Mouse (Mus musculus) adrenal gland, postnatal 4 days (tissue): ENCODE results near the gene Zic2. TPM values are rescaled to one million over a fixed set of nuclear protein-coding genes. Genes with fewer than 3 reads are reported as not detected.
"Not testable (repeated sequence)": the region's sequence is repeated elsewhere in the genome, so short reads cannot be mapped to it uniquely, and the experiment has no call there.

Experiments used
- DNase-seq, 2 experiments: peaks; one replicate each; pipeline ENCODE4 v3.0.0; 2021 to 2022; ENCODE audit warnings: low spot score in 2 of 2, mixed read lengths in 2 of 2
- total RNA-seq, 2 experiments: library from RNA; stranded (reverse); gene quantifications; 2 replicates each; pipeline ENCODE4 v1.2.3; 2021

Zic2 gene
- total RNA-seq, 2 experiments from 2014 or later, result 0.22 to 1.4 TPM

DNA sequence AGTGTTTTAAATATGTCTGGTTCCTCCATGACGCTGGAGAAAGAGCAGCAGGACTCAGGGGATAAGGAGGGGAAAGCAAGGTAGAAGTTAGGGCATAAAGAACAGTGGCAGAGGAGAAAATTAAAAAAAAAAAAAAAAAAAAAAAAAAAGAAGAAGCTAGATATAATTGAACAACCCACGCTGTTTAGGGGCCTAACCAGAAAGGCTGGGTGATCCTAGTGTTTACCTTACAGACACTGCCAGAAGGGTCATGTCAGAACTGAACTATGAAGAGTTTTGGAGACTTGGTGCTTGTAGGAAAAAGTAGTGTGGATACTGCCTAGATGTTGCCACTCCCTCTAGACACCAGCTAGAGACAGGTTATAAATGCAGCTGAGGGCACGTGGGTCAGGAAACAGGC is 13.7 kb upstream of the Zic2 start:
- no peak for DNase-seq

DNA sequence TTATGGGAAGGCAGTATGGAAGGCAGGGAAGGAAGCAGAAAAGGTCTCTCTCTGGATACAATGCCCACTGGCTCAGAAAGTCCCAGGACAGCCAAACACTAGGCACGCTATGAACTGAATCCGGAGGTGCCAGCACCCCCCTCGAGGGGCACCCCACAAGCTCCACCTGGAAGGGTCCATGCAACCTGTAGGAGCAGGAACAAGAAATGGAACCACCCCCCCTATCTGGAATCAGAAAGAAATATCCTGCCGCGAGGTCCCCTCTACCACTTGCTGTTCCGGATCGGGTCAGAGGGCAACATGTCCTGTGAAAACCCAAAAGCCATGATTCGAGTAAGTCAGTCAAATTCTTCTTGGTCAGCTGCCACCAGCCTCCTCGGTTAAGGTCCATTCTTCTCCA is 13.3 kb upstream of the Zic2 start:
- DNase-seq, result no peak

DNA sequence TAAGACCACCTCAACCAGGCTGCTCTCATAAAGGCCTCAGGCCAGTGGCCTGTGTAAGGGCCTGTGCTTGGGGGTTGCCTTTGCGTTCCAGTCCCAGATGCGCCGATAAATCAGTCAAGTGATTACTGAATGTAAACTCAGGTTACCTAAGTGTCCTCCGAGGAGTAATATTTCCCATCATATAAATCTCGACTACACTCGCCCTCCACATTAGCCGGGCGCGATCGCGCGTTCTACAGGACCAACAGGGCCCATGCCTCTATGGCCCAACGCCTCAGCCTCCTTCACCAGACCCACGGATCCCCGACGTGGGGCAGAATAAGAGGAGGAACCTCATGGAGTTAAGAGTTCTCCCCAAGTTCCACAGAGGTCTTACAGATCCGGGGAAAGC is 12.6 kb upstream of the Zic2 start:
- no peak for DNase-seq

- no peak for DNase-seq
These were observed 12.0 kb upstream of the Zic2 start for GRCm38 (mm10) chr14:122463080-122463691.

DNA sequence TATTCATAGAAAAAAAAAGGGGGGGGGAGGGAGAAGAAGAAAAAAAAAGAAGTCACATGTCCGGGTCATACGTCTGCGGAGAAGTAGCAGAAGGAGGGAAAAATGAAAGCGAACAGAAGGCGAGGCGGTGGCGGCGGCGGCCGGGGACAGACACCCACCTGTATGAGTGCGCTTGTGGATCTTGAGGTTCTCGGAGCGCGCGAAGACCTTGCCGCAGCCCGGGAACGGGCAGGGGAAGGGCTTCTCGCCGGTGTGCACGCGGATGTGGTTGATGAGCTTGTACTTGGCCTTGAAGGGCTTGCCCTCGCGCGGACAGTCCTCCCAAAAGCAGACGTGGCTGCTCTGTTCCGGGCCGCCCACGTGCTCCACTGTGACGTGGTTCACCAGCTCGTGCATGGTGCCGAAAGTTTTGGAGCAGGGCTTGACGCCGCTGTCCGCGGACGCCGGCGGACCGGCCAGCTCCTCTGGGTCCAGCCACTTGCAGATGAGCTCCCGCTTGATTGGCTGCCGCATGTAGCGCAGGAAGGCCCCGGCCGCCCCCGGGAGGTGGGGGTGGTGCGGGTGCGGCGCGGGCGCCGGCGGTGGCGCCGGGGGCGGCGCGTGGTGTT is 11.4 kb upstream of the Zic2 start:
- DNase-seq, result not testable (repeated sequence)

GRCm38 (mm10) chr14:122464351-122464762 is 10.9 kb upstream of the Zic2 start:
- DNase-seq, result no peak

DNA sequence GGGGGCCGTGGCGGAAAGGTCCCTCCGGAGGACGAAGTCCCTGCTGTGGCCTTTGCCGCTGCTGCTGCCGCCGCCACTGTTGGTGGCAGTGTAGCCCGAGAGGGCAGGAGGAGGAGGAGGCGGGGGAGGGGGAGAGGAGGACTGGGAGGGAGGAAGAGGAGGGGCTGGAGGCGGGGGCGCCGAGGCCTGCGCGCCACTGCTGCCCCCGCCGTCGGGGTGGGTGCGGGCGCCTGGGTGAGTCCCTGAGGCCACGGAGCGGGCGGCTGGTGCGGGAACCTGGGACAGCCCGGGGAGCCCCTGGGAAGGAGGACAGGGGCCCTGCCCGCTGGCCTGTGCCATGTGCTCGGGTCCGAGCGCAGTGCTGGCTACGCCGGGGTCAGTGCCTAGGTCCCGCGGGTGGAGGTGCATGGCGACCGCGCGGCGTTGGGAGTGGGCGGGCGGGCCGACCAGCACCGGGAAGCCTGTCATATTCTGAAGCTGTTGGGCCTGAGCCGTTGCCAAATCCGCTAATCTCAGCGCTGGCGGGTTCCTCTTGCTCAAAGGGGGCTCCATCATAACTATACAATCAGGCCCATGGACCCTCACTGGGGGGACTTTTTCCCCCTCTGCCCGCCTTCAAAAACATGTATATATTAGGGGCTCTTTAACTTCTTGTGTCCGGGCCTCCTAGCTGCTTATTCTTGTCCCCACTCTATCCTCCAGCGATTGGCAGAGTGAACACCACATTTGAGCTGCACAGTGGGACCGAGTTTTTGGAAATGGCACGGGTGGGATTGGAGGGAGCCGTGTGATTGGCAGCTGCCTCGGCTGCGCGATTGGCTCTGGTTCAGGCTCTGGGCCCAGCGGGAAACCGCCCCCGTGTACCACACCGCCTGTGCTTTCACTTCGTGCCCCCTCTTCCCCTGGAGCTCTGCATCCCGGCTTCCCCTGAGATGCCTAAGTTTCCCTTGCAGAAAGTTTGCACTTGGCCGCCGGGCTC is 10.2 kb upstream of the Zic2 start, which contains the start of gene Zic5:
TSS of gene Zic5 (minus strand) at position 915 of the 979 bp plus-strand sequence.
- no peak for DNase-seq

DNA sequence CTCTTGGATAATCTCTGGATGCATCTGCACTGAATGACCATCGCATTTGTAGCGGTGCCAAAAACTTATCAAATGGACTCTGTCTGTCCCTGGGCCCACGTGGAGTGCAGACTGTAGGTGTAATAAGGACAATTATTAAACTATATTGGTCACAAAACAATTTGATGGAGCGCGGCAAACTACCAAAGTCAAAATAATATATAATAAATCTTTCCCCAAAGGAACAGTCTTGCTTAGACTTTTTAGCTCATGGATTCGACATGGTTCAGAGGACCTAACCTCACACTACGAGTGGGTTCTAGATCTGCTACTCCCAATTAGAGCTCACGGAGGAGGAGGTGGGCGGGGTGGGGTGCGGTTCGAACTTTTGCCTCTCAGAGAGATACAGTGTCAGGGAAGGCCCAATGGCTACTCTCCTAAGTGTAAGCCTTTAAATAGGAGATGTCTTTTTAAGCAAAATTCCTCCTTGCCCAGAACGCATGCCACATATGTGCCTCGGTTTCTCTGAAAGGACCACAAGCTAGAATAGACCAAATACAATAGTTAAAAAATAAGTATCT is 9.2 kb upstream of the Zic2 start:
- no peak for DNase-seq

- DNase-seq, result no peak
These were observed 8.4 kb upstream of the Zic2 start for GRCm38 (mm10) chr14:122466756-122467362.

DNA sequence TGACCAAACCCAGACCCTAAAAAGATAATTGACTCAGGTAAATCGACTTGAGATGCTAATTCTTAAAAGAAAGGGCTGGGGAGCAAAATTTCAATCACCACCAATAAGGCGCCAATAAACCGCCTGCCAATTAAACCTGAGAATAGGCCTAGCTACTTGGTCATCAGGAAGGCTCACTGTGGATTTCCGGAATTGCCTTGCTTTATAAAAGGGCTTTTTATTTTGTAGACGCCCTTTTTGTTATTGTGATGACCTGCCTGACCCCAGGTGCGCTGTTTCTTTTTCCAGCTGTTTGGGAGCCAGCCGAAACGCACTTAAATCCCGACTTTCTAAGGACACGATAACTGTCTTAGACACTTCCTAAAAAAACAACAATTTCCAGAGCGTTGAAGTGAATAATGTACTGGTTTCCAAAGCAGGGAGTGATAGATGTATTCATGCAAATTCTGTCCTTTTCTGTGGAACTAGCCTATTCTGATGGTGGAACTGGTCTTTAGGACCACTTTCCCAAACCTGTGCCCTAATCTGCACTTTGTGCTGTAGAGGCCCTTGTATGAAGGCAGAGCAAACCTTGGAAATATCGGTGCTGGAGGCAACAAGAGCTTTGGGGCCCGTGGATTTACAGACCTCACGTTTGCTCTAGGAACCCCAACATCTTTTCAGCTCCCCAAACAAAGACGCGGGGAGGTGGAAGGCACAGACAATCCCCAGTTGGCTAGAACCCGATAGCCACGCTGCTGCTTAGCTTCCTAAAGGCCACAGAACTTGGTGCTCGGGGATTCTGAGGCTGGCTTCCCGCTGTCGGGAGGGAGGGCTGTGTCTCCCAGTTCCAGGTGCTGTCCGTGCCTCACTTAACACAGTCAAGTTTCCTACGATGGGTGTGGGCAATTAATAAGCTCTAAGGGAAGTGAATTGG is 7.1 kb upstream of the Zic2 start:
- DNase-seq, result no peak

- no peak for DNase-seq
These were observed 6.1 kb upstream of the Zic2 start for GRCm38 (mm10) chr14:122468971-122469755.

DNA sequence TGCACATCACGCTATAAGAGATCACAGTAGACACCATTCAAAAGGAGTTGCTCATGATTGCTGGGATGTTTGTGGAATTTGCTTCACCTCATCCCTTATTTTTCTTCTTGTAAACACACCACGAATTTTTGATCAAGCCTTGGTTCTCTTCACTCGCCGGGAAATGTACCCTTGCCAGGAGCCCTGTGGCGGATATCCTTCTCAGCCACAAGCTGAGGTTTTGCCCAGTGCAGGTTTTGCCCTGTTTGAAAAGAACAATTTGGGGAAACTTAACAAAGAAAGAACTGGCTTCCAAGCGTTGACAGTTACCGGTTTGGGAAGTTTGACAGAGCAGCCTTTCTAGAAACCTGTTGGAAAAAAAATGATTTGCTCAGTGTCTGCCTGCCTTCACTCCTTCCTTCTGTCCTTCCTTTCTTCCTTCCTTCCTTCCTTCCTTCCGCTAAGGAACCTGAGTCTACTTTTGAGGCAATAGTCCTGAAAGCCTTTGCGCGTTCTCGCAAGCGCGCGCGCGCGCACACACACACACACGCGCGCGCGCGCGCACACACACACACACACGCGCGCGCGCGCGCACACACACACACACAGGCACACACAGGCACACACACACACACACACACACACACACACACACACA is 3.7 kb upstream of the Zic2 start:
- DNase-seq, result no peak

- DNase-seq, result no peak
These were observed 3.1 kb upstream of the Zic2 start for GRCm38 (mm10) chr14:122472161-122472560.

DNA sequence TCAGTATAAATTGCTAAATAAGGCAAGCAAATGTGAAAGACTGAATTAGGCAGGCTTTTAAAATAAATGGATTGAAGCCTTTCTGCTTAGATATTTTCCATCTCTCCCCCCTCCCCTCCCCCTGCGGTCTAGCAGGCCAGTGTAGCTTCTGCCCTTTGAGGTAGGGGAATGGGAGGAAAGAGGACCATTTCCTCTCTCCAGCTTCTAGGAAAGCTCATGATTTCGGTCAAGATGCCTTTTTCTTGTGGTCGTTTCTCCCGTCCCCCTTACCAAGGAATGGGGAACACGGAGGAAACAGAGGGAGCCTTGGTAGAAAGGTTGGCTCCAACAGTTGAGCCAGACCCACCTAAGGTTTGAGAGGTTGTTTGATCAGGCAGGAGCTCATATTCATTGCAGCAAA is 2.6 kb upstream of the Zic2 start:
- DNase-seq, result no peak

- DNase-seq, result no peak
These were observed 2.0 kb upstream of the Zic2 start for GRCm38 (mm10) chr14:122473211-122473751.

GRCm38 (mm10) chr14:122474041-122474890 is 969 bp upstream of the Zic2 start:
- no peak for DNase-seq

- no peak for DNase-seq
These were observed 364 bp downstream of the Zic2 start for GRCm38 (mm10) chr14:122475557-122476040.
